Mouse (Mus musculus) bone marrow, adult 2 months (tissue): Measurements from ENCODE around the gene Tbx19.

Source experiments
- CTCF ChIP-seq: fragments of 200-500 bp; IDR thresholded peaks from 2 replicates; pipeline ENCODE4 v1.5.1; 2011; ENCODE audit warnings: low read length, control low read depth; ENCODE audit not compliant: control insufficient read depth, insufficient read depth
- POLR2A ChIP-seq: fragments of 200-500 bp; IDR thresholded peaks from 2 replicates; pipeline ENCODE4 v1.6.1; 2011; ENCODE audit warnings: low read depth, mild to moderate bottlenecking, control low read depth, low read length, borderline replicate concordance; ENCODE audit not compliant: control insufficient read depth

DNA sequence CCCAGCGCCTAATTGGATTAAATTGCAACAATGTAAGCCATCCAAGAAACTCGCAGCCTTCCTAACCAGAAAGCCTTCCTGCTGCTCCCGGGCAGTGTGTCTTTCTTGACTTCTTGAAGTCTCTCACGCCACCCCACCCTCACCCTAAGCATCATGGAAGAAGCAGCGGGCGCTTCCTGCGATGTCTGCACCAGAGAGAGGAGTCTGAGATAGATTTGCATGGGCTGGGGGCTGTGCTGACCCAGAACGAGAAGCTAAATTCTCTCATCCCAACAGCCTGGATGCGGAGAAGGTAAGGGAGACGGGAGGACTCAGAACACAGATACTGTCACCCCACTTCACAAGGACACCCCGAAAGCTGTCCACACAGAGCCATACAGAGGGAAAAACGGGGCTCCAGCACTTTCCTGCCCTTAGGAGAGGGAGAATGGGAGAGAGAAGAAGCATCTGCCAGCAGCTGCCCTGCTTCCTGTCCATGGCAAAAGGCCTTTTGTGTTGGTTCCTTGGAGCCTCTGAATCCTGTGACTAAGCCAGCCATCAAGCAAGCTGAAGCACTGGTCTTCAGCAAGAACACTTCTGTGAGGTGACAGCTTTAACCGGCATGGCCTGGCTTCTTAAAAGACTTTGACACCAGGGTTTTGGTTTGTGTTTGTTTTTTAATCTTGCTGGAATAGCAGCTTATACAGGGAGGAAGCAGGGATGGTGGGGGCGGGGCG lies 41.4 kb downstream of the Tbx19 start:
- TF ChIP-seq CTCF (no peak), POLR2A (no peak)
